Mouse (Mus musculus) liver, embryonic 12.5 days (tissue): ENCODE results near the gene Tnfsf18. TPM values are rescaled to one million over a fixed set of nuclear protein-coding genes. Genes with fewer than 3 reads are reported as not detected.

ENCODE experiments used
- ATAC-seq: fragments of 200-750 bp; cut with Nextera tagmentation; 2 replicates; pipeline ENCODE4 v1.8.0; 2017; ENCODE audit warnings: moderate number of reproducible peaks, mild to moderate bottlenecking, moderate library complexity
- H3K27ac ChIP-seq: fragments of 300-500 bp; sonication (generic); 2 replicates; pipeline ENCODE4 v1.5.1; 2016; ENCODE audit warnings: mild to moderate bottlenecking
- H3K27me3 ChIP-seq: fragments of 300-500 bp; sonication (generic); replicated peaks from 2 replicates; pipeline ENCODE4 v1.6.1; 2016; ENCODE audit warnings: mild to moderate bottlenecking, moderate library complexity
- H3K36me3 ChIP-seq: fragments of 300-500 bp; sonication (generic); 2 replicates; pipeline ENCODE4 v1.6.1; 2016; ENCODE audit warnings: mild to moderate bottlenecking, moderate library complexity
- H3K4me1 ChIP-seq: fragments of 300-500 bp; sonication (generic); 2 replicates; pipeline ENCODE4 v1.6.1; 2016
- H3K4me2 ChIP-seq: fragments of 300-500 bp; sonication (generic); 2 replicates; pipeline ENCODE4 v1.6.1; 2016; ENCODE audit warnings: mild to moderate bottlenecking, moderate library complexity
- H3K4me3 ChIP-seq: fragments of 300-500 bp; sonication (generic); 2 replicates; pipeline ENCODE4 v1.5.1; 2016; ENCODE audit warnings: mild to moderate bottlenecking, moderate library complexity
- H3K9ac ChIP-seq: fragments of 300-500 bp; sonication (generic); 2 replicates; pipeline ENCODE4 v1.6.1; 2016; ENCODE audit warnings: mild to moderate bottlenecking, moderate library complexity
- H3K9me3 ChIP-seq: fragments of 300-500 bp; sonication (generic); replicated peaks from 2 replicates; pipeline ENCODE4 v1.6.1; 2016; ENCODE audit warnings: mild to moderate bottlenecking, moderate library complexity
- WGBS: fragments of 180-500 bp; shearing (Covaris S2); methylation state at CpG from one replicate; pipeline ENCODE4 v1.1.7; 2016; ENCODE audit not compliant: insufficient replicate concordance; 5-methylcytosine and 5-hydroxymethylcytosine counted together
- polyA plus RNA-seq: library from polyadenylated mRNA; unstranded; fragments of >200 nt; fragmentation: Nextera tagmentation; extraction: Ambion mirVana; gene quantifications from 2 replicates; pipeline ENCODE4 v1.2.1, GENCODE M21; 2016

The Tnfsf18 gene
- polyA plus RNA-seq, 1 experiment from 2014 or later = not detected

DNA sequence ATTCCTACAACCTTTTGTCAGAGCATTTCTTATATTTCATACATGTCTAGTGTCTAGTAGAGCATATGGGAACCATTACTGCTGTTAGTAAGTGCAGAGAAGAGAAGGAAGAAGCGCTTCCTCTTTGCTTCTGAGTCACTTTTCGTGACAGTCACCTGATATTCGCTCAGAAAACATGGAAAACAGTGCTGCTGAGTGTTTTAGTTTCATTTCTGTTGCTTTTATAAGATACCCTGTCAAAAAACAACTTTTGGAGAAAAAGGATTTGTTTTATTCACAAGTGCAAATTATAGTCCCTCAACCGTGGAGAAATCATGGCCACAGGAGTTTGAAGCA lies 6.3 kb downstream of the Tnfsf18 start:
- no peaks in the 10 kb centered on the region for H3K27me3 ChIP-seq
- H3K9ac ChIP-seq = no peak overlapping the region
- no peak overlapping the region for H3K27ac ChIP-seq
- no peak overlapping the region for H3K4me3 ChIP-seq
- no peaks in the 10 kb centered on the region for H3K9me3 ChIP-seq
- H3K4me1 ChIP-seq = no peaks in the 10 kb centered on the region
- no peaks in the 10 kb centered on the region for H3K36me3 ChIP-seq
- ATAC-seq = no peak
- H3K4me2 ChIP-seq = no peak overlapping the region
- WGBS = 49% methylated on average over 4 of the region's 4 CpGs

DNA sequence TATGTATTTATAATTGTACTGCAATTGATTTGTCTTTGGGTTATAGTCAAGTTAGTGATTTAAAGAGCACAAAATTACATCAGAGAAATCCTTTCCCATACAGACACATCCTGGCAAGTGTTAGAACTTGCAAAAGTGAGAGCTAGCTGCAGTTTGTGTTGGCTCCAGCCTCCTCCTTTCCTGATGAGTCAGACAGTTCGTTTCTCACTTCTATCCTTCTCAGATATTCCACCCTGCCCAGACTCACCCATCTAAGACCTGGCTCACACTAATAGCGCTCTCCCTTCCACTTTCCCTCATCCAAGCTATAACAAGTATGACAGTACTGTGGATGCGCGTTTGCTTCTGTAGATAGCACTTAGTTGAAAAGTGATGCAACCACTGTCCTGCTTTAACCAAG lies 11.9 kb downstream of the Tnfsf18 start:
- no peak overlapping the region for H3K4me2 ChIP-seq
- no peak overlapping the region for H3K27ac ChIP-seq
- WGBS = 56% methylated on average over 4 of the region's 4 CpGs
- H3K4me3 ChIP-seq = no peak overlapping the region
- no peaks in the 10 kb centered on the region for H3K27me3 ChIP-seq
- no peaks in the 10 kb centered on the region for H3K36me3 ChIP-seq
- no peaks in the 10 kb centered on the region for H3K9me3 ChIP-seq
- H3K4me1 ChIP-seq = no peaks in the 10 kb centered on the region
- H3K9ac ChIP-seq = no peak overlapping the region
- ATAC-seq = no peak

GRCm38 (mm10) chr1:161507623-161508047 lies 13.2 kb downstream of the Tnfsf18 start:
- H3K4me2 ChIP-seq = no peak overlapping the region
- no peak for ATAC-seq
- H3K9ac ChIP-seq = no peak overlapping the region
- no peaks in the 10 kb centered on the region for H3K27me3 ChIP-seq
- WGBS = 55% methylated on average over 3 of the region's 3 CpGs
- H3K4me1 ChIP-seq = no peaks in the 10 kb centered on the region
- no peaks in the 10 kb centered on the region for H3K9me3 ChIP-seq
- no peaks in the 10 kb centered on the region for H3K36me3 ChIP-seq
- no peak overlapping the region for H3K4me3 ChIP-seq
- H3K27ac ChIP-seq = no peak overlapping the region

GRCm38 (mm10) chr1:161517355-161517754 lies 22.9 kb downstream of the Tnfsf18 start:
- Histone ChIP-seq H3K36me3 (no peaks in the 10 kb centered on the region), H3K4me2 (no peak overlapping the region), H3K4me3 (no peak overlapping the region), H3K27me3 (no peaks in the 10 kb centered on the region), H3K9me3 (no peaks in the 10 kb centered on the region), H3K4me1 (no peaks in the 10 kb centered on the region), H3K9ac (no peak overlapping the region), H3K27ac (no peak overlapping the region)
- WGBS = 46% methylated on average over 3 of the region's 3 CpGs
- ATAC-seq = no peak

DNA sequence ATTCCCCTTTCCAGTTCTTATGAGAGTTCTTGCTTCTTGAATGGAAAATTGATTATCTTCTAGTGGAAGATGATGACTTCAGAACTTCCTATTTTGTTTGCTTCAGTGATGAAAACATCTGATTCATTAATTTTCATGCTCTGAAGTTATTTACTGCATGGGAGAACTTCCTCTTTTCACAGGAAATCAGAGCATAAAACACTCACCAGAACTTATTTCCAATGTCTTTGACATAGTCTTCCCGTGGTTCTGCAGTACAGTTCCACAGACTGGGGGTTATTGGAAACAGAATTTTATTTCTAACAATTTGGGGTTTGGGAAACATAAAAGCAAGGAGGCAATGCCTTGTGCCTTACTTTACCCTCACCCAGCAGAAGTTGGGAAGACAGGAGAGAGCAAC lies 25.8 kb downstream of the Tnfsf18 start:
- 38% methylated on average over 1 of the region's 1 CpGs for WGBS
- Histone ChIP-seq H3K9me3 (no peaks in the 10 kb centered on the region), H3K36me3 (no peaks in the 10 kb centered on the region), H3K4me2 (no peak overlapping the region), H3K27ac (no peak overlapping the region), H3K27me3 (no peaks in the 10 kb centered on the region), H3K4me1 (no peaks in the 10 kb centered on the region), H3K9ac (no peak overlapping the region), H3K4me3 (no peak overlapping the region)
- ATAC-seq = no peak

DNA sequence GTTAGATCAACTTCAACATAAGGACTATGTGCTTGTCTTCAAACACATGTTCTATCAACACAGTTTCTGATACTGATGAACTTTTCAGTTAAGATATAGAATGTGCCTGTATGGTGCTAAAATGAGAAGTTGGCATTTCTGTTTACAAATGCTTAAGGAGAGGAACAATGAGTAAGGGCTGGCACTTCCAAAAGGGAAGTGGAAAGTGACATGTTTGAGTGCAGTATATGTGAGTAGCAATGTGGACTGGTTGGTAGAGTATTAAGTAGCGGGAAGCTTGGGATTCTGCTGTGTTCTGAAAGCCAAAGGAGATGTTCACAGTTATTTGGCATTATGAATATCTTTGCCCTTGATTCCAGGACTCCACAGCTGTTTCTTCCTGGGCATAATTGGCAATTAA lies 33.7 kb downstream of the Tnfsf18 start:
- H3K36me3 ChIP-seq = no peaks in the 10 kb centered on the region
- no peak overlapping the region for H3K4me3 ChIP-seq
- WGBS = 62% methylated on average over 1 of the region's 1 CpGs
- H3K9ac ChIP-seq = no peak overlapping the region
- no peaks in the 10 kb centered on the region for H3K27me3 ChIP-seq
- H3K9me3 ChIP-seq = no peaks in the 10 kb centered on the region
- no peak overlapping the region for H3K27ac ChIP-seq
- ATAC-seq = no peak
- H3K4me2 ChIP-seq = no peak overlapping the region
- H3K4me1 ChIP-seq = no peaks in the 10 kb centered on the region

DNA sequence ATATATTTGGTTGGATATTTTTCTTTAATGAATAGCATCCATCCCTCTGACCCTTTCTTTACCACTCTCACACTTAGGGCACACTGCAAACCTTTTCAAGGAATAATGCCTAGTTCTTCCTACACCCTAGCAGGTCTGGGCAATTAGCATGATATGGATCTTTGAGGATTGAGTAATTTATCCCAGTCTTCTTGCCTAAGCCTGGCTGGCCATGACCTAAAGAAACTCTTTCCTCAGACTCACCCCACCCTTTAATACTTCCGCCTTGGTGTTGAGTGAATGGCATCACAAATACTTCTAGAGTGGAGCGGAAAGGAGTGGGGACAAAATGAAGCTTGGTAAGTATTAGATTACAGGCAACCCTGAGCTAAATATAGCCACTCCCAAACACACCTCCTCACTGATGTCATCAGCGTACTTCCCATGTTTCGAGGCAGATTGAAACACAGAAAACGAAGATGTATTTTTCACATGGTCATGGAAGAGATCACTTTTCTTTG lies 56.2 kb downstream of the Tnfsf18 start:
- Histone ChIP-seq H3K9me3 (no peaks in the 10 kb centered on the region), H3K27me3 (no peaks in the 10 kb centered on the region), H3K4me2 (no peak overlapping the region), H3K27ac (no peak overlapping the region), H3K36me3 (no peaks in the 10 kb centered on the region), H3K4me3 (no peak overlapping the region), H3K9ac (no peak overlapping the region), H3K4me1 (no peaks in the 10 kb centered on the region)
- 75% methylated on average over 5 of the region's 5 CpGs for WGBS
- ATAC-seq = no peak

- Histone ChIP-seq H3K27me3 (no peaks in the 10 kb centered on the region), H3K9me3 (no peaks in the 10 kb centered on the region), H3K36me3 (no peaks in the 10 kb centered on the region), H3K4me2 (no peak overlapping the region), H3K27ac (no peak overlapping the region), H3K4me3 (no peak overlapping the region), H3K4me1 (no peaks in the 10 kb centered on the region), H3K9ac (no peak overlapping the region)
- 43% methylated on average over 2 of the region's 2 CpGs for WGBS
- ATAC-seq = no peak
Observed at GRCm38 (mm10) chr1:161552098-161552497, 57.6 kb downstream of the Tnfsf18 start.

Other genes starting within 250 kb of the Tnfsf18 start
- gene Prdx6, start 243.4 kb upstream of the Tnfsf18 start, polyA plus RNA-seq = 467 and 508 TPM in 2 replicates
- gene Tnfsf4, start 99.2 kb upstream of the Tnfsf18 start, polyA plus RNA-seq = not detected in 2 replicates